Mouse (Mus musculus) mesoderm, embryonic 11.5 days (tissue): ENCODE measurements around the gene Nol12.
A peak's percentile ranks its signal among the peaks of the same experiment; 100 is the strongest.

ENCODE experiments used
- DNase-seq: peaks from one replicate; pipeline ENCODE4 v3.0.0-alpha.2; 2012; ENCODE audit warnings: low read depth, low spot score

Nol12 gene

GRCm38 (mm10) chr15:78948152-78948725 is 13.5 kb downstream of the Nol12 start:
- no peak for DNase-seq

- DNase-seq = no peak
These were observed 14.2 kb downstream of the Nol12 start for GRCm38 (mm10) chr15:78948883-78949282.

GRCm38 (mm10) chr15:78955663-78956062 is 20.9 kb downstream of the Nol12 start:
- no peak for DNase-seq

GRCm38 (mm10) chr15:78956351-78956750 is 21.6 kb downstream of the Nol12 start:
- no peak for DNase-seq

- no peak for DNase-seq
These were observed 22.3 kb downstream of the Nol12 start for GRCm38 (mm10) chr15:78957021-78957420.

GRCm38 (mm10) chr15:78959537-78959936 is 24.8 kb downstream of the Nol12 start:
- no peak for DNase-seq

GRCm38 (mm10) chr15:78960088-78960487 is 25.4 kb downstream of the Nol12 start:
- no peak for DNase-seq

- peak; percentile 77 for DNase-seq
These were observed 28.2 kb downstream of the Nol12 start for GRCm38 (mm10) chr15:78962885-78963284.

- no peak for DNase-seq
These were observed 36.9 kb downstream of the Nol12 start for GRCm38 (mm10) chr15:78971626-78972025.

GRCm38 (mm10) chr15:78973950-78974349 is 39.2 kb downstream of the Nol12 start:
- DNase-seq = no peak

GRCm38 (mm10) chr15:78977676-78978159 is 43.0 kb downstream of the Nol12 start:
- DNase-seq = no peak

GRCm38 (mm10) chr15:78978875-78979274 is 44.1 kb downstream of the Nol12 start:
- DNase-seq = peak; percentile 62

GRCm38 (mm10) chr15:78980084-78980483 is 45.4 kb downstream of the Nol12 start:
- no peak for DNase-seq

- DNase-seq = peak; percentile 93
These were observed 48.1 kb downstream of the Nol12 start for GRCm38 (mm10) chr15:78982658-78983435.

GRCm38 (mm10) chr15:78983436-78984285 is 48.9 kb downstream of the Nol12 start:
- peak; percentile 71 for DNase-seq

- no peak for DNase-seq
These were observed 49.6 kb downstream of the Nol12 start for GRCm38 (mm10) chr15:78984286-78984778.

- DNase-seq = no peak
These were observed 51.9 kb downstream of the Nol12 start for GRCm38 (mm10) chr15:78986536-78987220.

GRCm38 (mm10) chr15:78988499-78988971 is 53.8 kb downstream of the Nol12 start:
- no peak for DNase-seq

GRCm38 (mm10) chr15:78989152-78990092 is 54.7 kb downstream of the Nol12 start:
- no peak for DNase-seq

- no peak for DNase-seq
These were observed 55.3 kb downstream of the Nol12 start for GRCm38 (mm10) chr15:78990093-78990463.
